Mouse (Mus musculus): ENCODE results near the gene Ddx59. TPM values are rescaled to one million over a fixed set of nuclear protein-coding genes. Genes with fewer than 3 reads are reported as not detected.
A peak's percentile ranks its signal among the peaks of the same experiment; 100 is the strongest.

The Ddx59 gene
- polyA plus RNA-seq (2012; rRNA removed): 8.0 and 8.5 TPM in 2 replicates

DNA sequence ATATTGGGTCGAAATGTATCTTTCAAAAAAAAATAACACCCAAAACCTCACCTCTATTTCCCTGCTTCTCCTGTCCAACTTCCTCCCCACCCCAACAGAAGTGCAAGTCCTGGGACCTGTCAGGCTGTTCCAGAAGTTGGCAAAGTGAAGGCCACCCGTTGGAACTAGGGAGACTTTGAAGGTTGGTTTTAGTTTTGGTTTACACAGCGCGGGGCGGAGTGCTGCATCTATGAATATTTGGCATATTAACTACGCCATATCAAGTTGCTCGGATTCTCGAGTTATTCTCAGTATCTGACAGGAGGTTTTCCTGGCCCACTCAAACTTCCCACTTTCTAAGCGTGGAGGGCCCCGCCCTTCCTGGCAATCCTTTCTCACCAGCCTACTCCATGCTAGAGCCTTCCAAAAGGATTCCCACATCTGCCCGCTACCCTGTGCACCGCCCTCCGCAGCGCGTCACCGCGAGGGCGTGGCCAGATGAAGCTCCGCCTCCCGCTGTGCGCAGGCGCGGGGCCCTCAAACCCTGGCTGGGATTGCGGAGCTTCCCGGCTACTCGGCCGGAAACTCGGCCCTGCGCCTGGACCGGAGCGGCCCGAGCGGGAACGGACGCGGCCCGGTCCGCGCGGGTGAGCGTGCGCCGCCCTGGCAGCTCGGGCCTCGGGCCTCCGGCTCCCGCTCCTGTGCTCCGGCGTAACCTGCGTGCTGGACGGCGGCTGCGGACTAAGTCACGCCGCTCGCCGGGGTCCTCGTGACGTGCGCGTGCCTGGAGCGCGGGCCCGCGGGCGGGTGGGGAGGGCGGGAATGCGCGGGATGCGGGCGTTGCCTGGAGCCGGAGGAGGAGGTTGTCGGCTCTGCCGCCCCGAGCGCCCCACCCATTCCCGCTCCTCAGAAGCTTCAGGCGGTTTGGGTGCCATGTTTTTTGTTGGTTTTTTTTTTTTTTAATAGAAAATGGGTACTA is at the start of gene Ddx59:
Ddx59 (plus strand) TSS at position 474 of the 958 bp plus-strand sequence.
- H3K4me1 ChIP-seq (ENCODE audit: control insufficient read depth, insufficient read depth, low read length): no peaks in the 10 kb centered on the region; the same call in 1 of the 2 replicates
- 1% methylated on average over 77 of the region's 78 CpGs for WGBS
- TF ChIP-seq CTCF (IDR thresholded peaks at IDR 0.05; ENCODE audit: borderline replicate concordance, insufficient read depth, low read depth, low read length) (no peak), POLR2A (IDR thresholded peaks at IDR 0.05; ENCODE audit: borderline replicate concordance, insufficient read depth, low read length) (peak; percentile 79)

DNA sequence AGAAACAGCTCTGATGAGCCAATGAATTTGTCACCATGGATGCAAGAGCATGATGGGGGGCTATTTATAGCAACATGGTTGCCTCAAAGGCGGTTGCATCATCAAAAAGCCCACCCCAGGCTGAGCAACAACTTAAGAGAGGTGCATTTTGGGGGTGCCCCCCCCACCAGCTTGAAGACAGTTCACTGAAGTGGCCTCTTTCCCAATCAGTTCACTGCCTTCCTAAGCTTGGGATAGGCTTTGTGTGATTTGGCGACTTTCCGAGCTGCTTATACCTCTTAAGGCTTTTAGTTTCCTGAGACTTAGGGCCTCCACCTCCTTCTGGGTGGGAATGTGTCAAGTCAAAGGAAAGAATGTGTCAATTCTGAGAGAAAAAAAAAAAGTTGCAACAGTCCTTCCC is 49.1 kb upstream of the Ddx59 start:
- Histone ChIP-seq H3K4me3 (replicated peaks; ENCODE audit: insufficient read depth, low read depth, low read length) (no peak overlapping the region), H3K27ac (ENCODE audit: insufficient read depth, low read length) (no peak overlapping the region), H3K27me3 (ENCODE audit: control insufficient read depth, insufficient read depth, low read length) (no peaks in the 10 kb centered on the region), H3K4me1 (ENCODE audit: control insufficient read depth, insufficient read depth, low read length) (no peaks in the 10 kb centered on the region)
- WGBS: 90% methylated on average over 3 of the region's 3 CpGs
- DNase-seq: no peak
- TF ChIP-seq CTCF (IDR thresholded peaks at IDR 0.05; ENCODE audit: borderline replicate concordance, insufficient read depth, low read depth, low read length): no peak
- TF ChIP-seq POLR2A (IDR thresholded peaks at IDR 0.05; ENCODE audit: borderline replicate concordance, insufficient read depth, low read length): no peak

More for the DNA sequence above, at the start of gene Ddx59:
- H3K27me3 ChIP-seq (ENCODE audit: control insufficient read depth, insufficient read depth, low read length): no peaks in the 10 kb centered on the region
- H3K27ac ChIP-seq (ENCODE audit: insufficient read depth, low read length): peak within 1 kb of the TSS; percentile 93
- DNase-seq: peak; percentile 95 to 99
- peak within 1 kb of the TSS; percentile 77 for H3K4me3 ChIP-seq (replicated peaks; ENCODE audit: insufficient read depth, low read depth, low read length)

DNA sequence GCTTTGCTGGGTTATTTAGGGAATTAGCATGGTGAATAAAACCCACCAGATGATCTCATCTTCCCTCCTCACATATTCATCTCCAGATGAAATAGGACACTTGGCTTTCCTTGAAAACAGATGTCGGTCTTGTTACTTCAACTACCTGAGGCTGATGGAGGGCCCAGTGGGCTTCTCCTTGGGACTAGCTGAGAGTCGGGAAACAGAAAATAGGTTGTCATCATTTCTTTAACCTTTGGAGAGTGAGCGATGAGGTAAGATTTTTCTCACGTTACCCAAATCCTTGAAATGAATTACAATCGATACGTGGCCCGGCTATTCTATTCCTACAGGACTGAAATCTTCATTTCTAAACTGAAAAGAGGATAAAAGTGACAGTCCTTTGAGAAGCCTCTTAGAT is 35.8 kb upstream of the Ddx59 start:
- Histone ChIP-seq H3K27me3 (ENCODE audit: control insufficient read depth, insufficient read depth, low read length) (no peaks in the 10 kb centered on the region), H3K4me1 (ENCODE audit: control insufficient read depth, insufficient read depth, low read length) (peaks cover 11% of the 10 kb centered on the region), H3K4me3 (replicated peaks; ENCODE audit: insufficient read depth, low read depth, low read length) (no peak overlapping the region), H3K27ac (ENCODE audit: insufficient read depth, low read length) (no peak overlapping the region)
- 97% methylated on average over 7 of the region's 7 CpGs for WGBS
- no peak for DNase-seq
- TF ChIP-seq CTCF (IDR thresholded peaks at IDR 0.05; ENCODE audit: borderline replicate concordance, insufficient read depth, low read depth, low read length) (no peak), POLR2A (IDR thresholded peaks at IDR 0.05; ENCODE audit: borderline replicate concordance, insufficient read depth, low read length) (no peak)

GRCm38 (mm10) chr1:136380161-136380560 is 34.9 kb upstream of the Ddx59 start:
- Histone ChIP-seq H3K27ac (ENCODE audit: insufficient read depth, low read length) (no peak overlapping the region), H3K27me3 (ENCODE audit: control insufficient read depth, insufficient read depth, low read length) (no peaks in the 10 kb centered on the region), H3K4me1 (ENCODE audit: control insufficient read depth, insufficient read depth, low read length) (peaks cover 11% of the 10 kb centered on the region), H3K4me3 (replicated peaks; ENCODE audit: insufficient read depth, low read depth, low read length) (no peak overlapping the region)
- no peak for DNase-seq
- WGBS: 91% methylated on average over 4 of the region's 4 CpGs
- no peak for TF ChIP-seq CTCF (IDR thresholded peaks at IDR 0.05; ENCODE audit: borderline replicate concordance, insufficient read depth, low read depth, low read length)
- no peak for TF ChIP-seq POLR2A (IDR thresholded peaks at IDR 0.05; ENCODE audit: borderline replicate concordance, insufficient read depth, low read length)

- no peak for TF ChIP-seq POLR2A (IDR thresholded peaks at IDR 0.05; ENCODE audit: borderline replicate concordance, insufficient read depth, low read length)
- no peak for TF ChIP-seq CTCF (IDR thresholded peaks at IDR 0.05; ENCODE audit: borderline replicate concordance, insufficient read depth, low read depth, low read length)
- DNase-seq: no peak
- 0 out of 2 replicates have a peak overlapping the region, but pooled peaks have one; percentile 31 for H3K27ac ChIP-seq (ENCODE audit: insufficient read depth, low read length)
- 93% methylated on average over 8 of the region's 8 CpGs for WGBS
- no peaks in the 10 kb centered on the region for H3K27me3 ChIP-seq (ENCODE audit: control insufficient read depth, insufficient read depth, low read length)
- peaks cover 11% of the 10 kb centered on the region for H3K4me1 ChIP-seq (ENCODE audit: control insufficient read depth, insufficient read depth, low read length)
- H3K4me3 ChIP-seq (replicated peaks; ENCODE audit: insufficient read depth, low read depth, low read length): no peak overlapping the region
Measured at GRCm38 (mm10) chr1:136380606-136381005, 34.5 kb upstream of the Ddx59 start.

DNA sequence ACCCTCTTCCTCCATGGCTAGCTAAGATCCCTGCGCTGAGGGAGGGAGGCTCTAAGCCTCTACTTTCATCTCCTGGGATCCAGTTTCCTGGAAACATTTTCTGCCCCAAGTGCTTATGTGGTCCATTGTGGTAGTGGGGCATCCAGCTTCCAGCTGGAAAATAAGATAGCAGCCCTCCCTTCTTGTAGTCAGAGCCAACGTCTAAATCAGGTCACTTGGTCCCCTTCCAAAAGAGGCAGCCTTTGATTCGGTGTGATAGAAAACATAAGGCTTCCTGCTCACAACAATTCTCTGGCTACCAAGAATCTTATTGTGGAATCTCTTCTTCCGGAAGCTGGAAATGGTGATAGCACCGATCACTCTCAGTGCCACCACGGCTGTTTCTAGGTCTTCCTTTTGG is 33.9 kb upstream of the Ddx59 start:
- TF ChIP-seq POLR2A (IDR thresholded peaks at IDR 0.05; ENCODE audit: borderline replicate concordance, insufficient read depth, low read length): no peak
- no peak for TF ChIP-seq CTCF (IDR thresholded peaks at IDR 0.05; ENCODE audit: borderline replicate concordance, insufficient read depth, low read depth, low read length)
- Histone ChIP-seq H3K27ac (ENCODE audit: insufficient read depth, low read length) (0 out of 2 replicates have a peak overlapping the region, but pooled peaks have one; percentile 31), H3K4me1 (ENCODE audit: control insufficient read depth, insufficient read depth, low read length) (peaks cover 11% of the 10 kb centered on the region), H3K27me3 (ENCODE audit: control insufficient read depth, insufficient read depth, low read length) (no peaks in the 10 kb centered on the region), H3K4me3 (replicated peaks; ENCODE audit: insufficient read depth, low read depth, low read length) (no peak overlapping the region)
- 9% methylated on average over 6 of the region's 6 CpGs for WGBS
- DNase-seq: peak; percentile 35 to 55

GRCm38 (mm10) chr1:136381583-136381982 is 33.5 kb upstream of the Ddx59 start:
- 0 out of 2 replicates have a peak overlapping the region, but pooled peaks have one; percentile 3 for H3K27ac ChIP-seq (ENCODE audit: insufficient read depth, low read length)
- TF ChIP-seq CTCF (IDR thresholded peaks at IDR 0.05; ENCODE audit: borderline replicate concordance, insufficient read depth, low read depth, low read length) (no peak), POLR2A (IDR thresholded peaks at IDR 0.05; ENCODE audit: borderline replicate concordance, insufficient read depth, low read length) (no peak)
- peaks cover 11% of the 10 kb centered on the region for H3K4me1 ChIP-seq (ENCODE audit: control insufficient read depth, insufficient read depth, low read length)
- DNase-seq: peak; percentile 28 to 33
- no peak overlapping the region for H3K4me3 ChIP-seq (replicated peaks; ENCODE audit: insufficient read depth, low read depth, low read length)
- H3K27me3 ChIP-seq (ENCODE audit: control insufficient read depth, insufficient read depth, low read length): no peaks in the 10 kb centered on the region
- WGBS: 29% methylated on average over 5 of the region's 5 CpGs

Measured in cerebellum, adult 2 months (tissue).